In genomic region chr6:86658501-86658900, GRCm38 (mm10) we compare ENCODE assay signal across 36 mouse cellular contexts. TPM values are rescaled to one million over a fixed set of nuclear protein-coding genes. Genes with fewer than 3 reads are reported as not detected.
"Had no signal": no experiment of that assay in that cellular context is flagged by ENCODE, and none has a peak within 500 bp of the region (broad histone marks: within the 10 kb centered on the region; RNA-seq: fewer than 3 reads in every experiment).

No protein-coding gene starts in this region.

- H3K4me1 ChIP-seq: hindbrain, embryonic 10.5 days; hindbrain, embryonic 12.5 days; hindbrain, embryonic 13.5 days; hindbrain, embryonic 15.5 days; intestine, embryonic 15.5 days; kidney, embryonic 15.5 days had no signal

- H3K4me2 ChIP-seq: heart, embryonic 11.5 days; heart, embryonic 12.5 days; heart, embryonic 13.5 days; heart, embryonic 15.5 days; hindbrain, embryonic 12.5 days; hindbrain, embryonic 13.5 days; hindbrain, embryonic 14.5 days; hindbrain, embryonic 15.5 days; intestine, embryonic 15.5 days; kidney, embryonic 15.5 days had no signal

- H3K27me3 ChIP-seq: heart, embryonic 12.5 days; heart, embryonic 13.5 days; heart, embryonic 15.5 days; hindbrain, embryonic 12.5 days; hindbrain, embryonic 13.5 days; hindbrain, embryonic 15.5 days; intestine, embryonic 15.5 days; kidney, embryonic 15.5 days had no signal

- H3K4me3 ChIP-seq: heart, embryonic 10.5 days; heart, embryonic 12.5 days; heart, embryonic 13.5 days; heart, embryonic 15.5 days; hindbrain, embryonic 10.5 days; hindbrain, embryonic 12.5 days; hindbrain, embryonic 13.5 days; hindbrain, embryonic 15.5 days; intestine, embryonic 15.5 days; kidney, embryonic 15.5 days; layer of hippocampus, adult 2 months had no signal

- DNase-seq: heart, postnatal 10 days; heart, postnatal 14 days; heart, postnatal 36 days; heart, postnatal 4 days; kidney, adult 11 months; kidney, adult 18-20 months; kidney, adult 2 months; kidney, adult 8-10 months; kidney, adult 9 months; kidney, postnatal 10 days; kidney, postnatal 14 days; kidney, postnatal 25 days; kidney, postnatal 36 days; kidney, postnatal 4 days; layer of hippocampus, adult 9-11 months; layer of hippocampus, postnatal 36 days had no signal

- ATAC-seq: hindbrain, embryonic 16.5 days; hindbrain, postnatal 0 days; inflammation-experienced regulatory T-cells, adult 6 months; intestine, embryonic 15.5 days; intestine, embryonic 16.5 days; intestine, postnatal 0 days had no signal

- H3K9ac ChIP-seq: heart, embryonic 12.5 days; heart, embryonic 13.5 days; heart, embryonic 15.5 days; hindbrain, embryonic 12.5 days; hindbrain, embryonic 13.5 days; hindbrain, embryonic 14.5 days; hindbrain, embryonic 15.5 days; intestine, embryonic 15.5 days; kidney, embryonic 15.5 days had no signal

- H3K9me3 ChIP-seq: heart, embryonic 10.5 days; heart, embryonic 12.5 days; heart, embryonic 13.5 days; heart, embryonic 15.5 days; hindbrain, embryonic 10.5 days; hindbrain, embryonic 12.5 days; hindbrain, embryonic 13.5 days; hindbrain, embryonic 15.5 days; intestine, embryonic 15.5 days; kidney, embryonic 15.5 days had no signal

- H3K27ac ChIP-seq: heart, embryonic 10.5 days; heart, embryonic 13.5 days; heart, embryonic 15.5 days; hindbrain, embryonic 10.5 days; hindbrain, embryonic 12.5 days; hindbrain, embryonic 13.5 days; hindbrain, embryonic 14.5 days; hindbrain, embryonic 15.5 days; hindbrain, postnatal 0 days; intestine, embryonic 15.5 days; kidney, embryonic 15.5 days; kidney, postnatal 0 days; layer of hippocampus, adult 2 months had no signal

RNA-seq across cellular contexts. Expression of gene Asprv1, which starts 30.5 kb away (rescaled TPM):
- polyA plus RNA-seq: heart, embryonic 11.5 days; heart, embryonic 14.5 days had no signal
